Mouse (Mus musculus): ENCODE results near the gene Pnpla7. TPM values are rescaled to one million over a fixed set of nuclear protein-coding genes. Genes with fewer than 3 reads are reported as not detected.

The Pnpla7 gene
- total RNA-seq, 2 experiments from 2014 or later = 22.2 to 23.3 TPM

GRCm38 (mm10) chr2:25058926-25059325, 83.1 kb downstream of the Pnpla7 start:
- intact Hi-C loops (cut with DNase I) = no loop called here
- no peak for DNase-seq (ENCODE audit: low spot score)

GRCm38 (mm10) chr2:25063523-25063922, 87.7 kb downstream of the Pnpla7 start:
- intact Hi-C loops (cut with DNase I) = no loop called here
- no peak for DNase-seq (ENCODE audit: low spot score)

GRCm38 (mm10) chr2:25064285-25064684, 88.5 kb downstream of the Pnpla7 start:
- intact Hi-C loops (cut with DNase I) = no loop called here
- no peak for DNase-seq (ENCODE audit: low spot score)

- no peak for DNase-seq (ENCODE audit: low spot score)
- intact Hi-C loops (cut with DNase I) = no loop called here
Measured at GRCm38 (mm10) chr2:25065537-25065936, 89.7 kb downstream of the Pnpla7 start.

- no peak for DNase-seq (ENCODE audit: low spot score)
- intact Hi-C loops (cut with DNase I) = no loop called here
Measured at GRCm38 (mm10) chr2:25066552-25066951, 90.7 kb downstream of the Pnpla7 start.

GRCm38 (mm10) chr2:25069537-25069936, 93.7 kb downstream of the Pnpla7 start:
- intact Hi-C loops (cut with DNase I) = no loop called here
- no peak for DNase-seq (ENCODE audit: low spot score)

GRCm38 (mm10) chr2:25072398-25072797, 96.6 kb downstream of the Pnpla7 start:
- no peak for DNase-seq (ENCODE audit: low spot score)
- intact Hi-C loops (cut with DNase I) = no loop called here

GRCm38 (mm10) chr2:25075506-25075905, 99.7 kb downstream of the Pnpla7 start:
- DNase-seq (ENCODE audit: low spot score) = no peak
- intact Hi-C loops (cut with DNase I) = no loop called here

GRCm38 (mm10) chr2:25078967-25079366, 103.1 kb downstream of the Pnpla7 start:
- intact Hi-C loops (cut with DNase I) = no loop called here
- DNase-seq (ENCODE audit: low spot score) = no peak

GRCm38 (mm10) chr2:25080076-25080475, 104.2 kb downstream of the Pnpla7 start, which contains the start of gene Entpd8:
TSS of gene Entpd8 (plus strand) at chr2:25080304.
- no peak for DNase-seq (ENCODE audit: low spot score)
- intact Hi-C loops (cut with DNase I) = no loop called here

- intact Hi-C loops (cut with DNase I) = no loop called here
- no peak for DNase-seq (ENCODE audit: low spot score)
Measured at GRCm38 (mm10) chr2:25083697-25084096, 107.9 kb downstream of the Pnpla7 start.

GRCm38 (mm10) chr2:25085571-25085970, 109.7 kb downstream of the Pnpla7 start:
- DNase-seq (ENCODE audit: low spot score) = no peak
- intact Hi-C loops (cut with DNase I) = no loop called here

GRCm38 (mm10) chr2:25087842-25088241, 112.0 kb downstream of the Pnpla7 start:
- DNase-seq (ENCODE audit: low spot score) = no peak
- intact Hi-C loops (cut with DNase I) = no loop called here

- intact Hi-C loops (cut with DNase I) = no loop called here
- no peak for DNase-seq (ENCODE audit: low spot score)
Measured at GRCm38 (mm10) chr2:25088636-25089035, 112.8 kb downstream of the Pnpla7 start.

- intact Hi-C loops (cut with DNase I) = no loop called here
- DNase-seq (ENCODE audit: low spot score) = no peak
Measured at GRCm38 (mm10) chr2:25094785-25095108, 118.9 kb downstream of the Pnpla7 start.

GRCm38 (mm10) chr2:25095109-25095850, 119.4 kb downstream of the Pnpla7 start, which contains the start of gene Noxa1:
TSS of gene Noxa1 (minus strand) at chr2:25095149.
- intact Hi-C loops (cut with DNase I) = no loop called here

GRCm38 (mm10) chr2:25098005-25098615, 122.3 kb downstream of the Pnpla7 start:
- no peak for DNase-seq (ENCODE audit: low spot score)
- intact Hi-C loops (cut with DNase I) = loop anchor here (2.0 kb wide), 2 partner anchors 59 to 95 kb away; no protein-coding TSS in a partner anchor

More at GRCm38 (mm10) chr2:25095109-25095850, 119.4 kb downstream of the Pnpla7 start, which contains the start of gene Noxa1:
- no peak for DNase-seq (ENCODE audit: low spot score)

- intact Hi-C loops (cut with DNase I) = loop anchor here (2.0 kb wide), 2 partner anchors 58 to 94 kb away; no protein-coding TSS in a partner anchor
- DNase-seq (ENCODE audit: low spot score) = no peak
Measured at GRCm38 (mm10) chr2:25098956-25099355, 123.1 kb downstream of the Pnpla7 start.

GRCm38 (mm10) chr2:25099703-25100102, 123.9 kb downstream of the Pnpla7 start:
- intact Hi-C loops (cut with DNase I) = loop anchor here (2.0 kb wide), 2 partner anchors 57 to 93 kb away; no protein-coding TSS in a partner anchor
- no peak for DNase-seq (ENCODE audit: low spot score)

Data from heart, postnatal 25 days (tissue).